Mouse (Mus musculus) hindbrain, embryonic 13.5 days (tissue): ENCODE measurements around the gene Cfap54. TPM values are rescaled to one million over a fixed set of nuclear protein-coding genes. Genes with fewer than 3 reads are reported as not detected.

Experiments
- ATAC-seq: fragments of 200-750 bp; cut with Nextera tagmentation; 2 replicates; pipeline ENCODE4 v1.8.0; 2017; ENCODE audit warnings: moderate TSS enrichment; ENCODE audit not compliant: low FRiP score
- H3K27ac ChIP-seq: fragments of 300-500 bp; sonication (generic); 2 replicates; pipeline ENCODE4 v1.5.1; 2015; ENCODE audit warnings: inconsistent platforms, mild to moderate bottlenecking, moderate library complexity
- H3K27me3 ChIP-seq: fragments of 300-500 bp; sonication (generic); 2 replicates; pipeline ENCODE4 v1.6.1; 2015; ENCODE audit warnings: mild to moderate bottlenecking, inconsistent platforms
- H3K36me3 ChIP-seq: fragments of 300-500 bp; sonication (generic); 2 replicates; pipeline ENCODE4 v1.6.1; 2015; ENCODE audit warnings: mild to moderate bottlenecking, inconsistent platforms
- H3K4me1 ChIP-seq: fragments of 300-500 bp; sonication (generic); replicated peaks from 2 replicates; pipeline ENCODE4 v1.6.1; 2015; ENCODE audit warnings: inconsistent platforms
- H3K4me2 ChIP-seq: fragments of 300-500 bp; sonication (generic); 2 replicates; pipeline ENCODE4 v1.6.1; 2015; ENCODE audit warnings: inconsistent platforms, mild to moderate bottlenecking, moderate library complexity
- H3K4me3 ChIP-seq: fragments of 300-500 bp; sonication (generic); 2 replicates; pipeline ENCODE4 v1.5.1; 2015; ENCODE audit warnings: mild to moderate bottlenecking, inconsistent platforms
- H3K9ac ChIP-seq: fragments of 300-500 bp; sonication (generic); 2 replicates; pipeline ENCODE4 v1.6.1; 2015; ENCODE audit warnings: mild to moderate bottlenecking, inconsistent platforms
- H3K9me3 ChIP-seq: fragments of 300-500 bp; sonication (generic); 2 replicates; pipeline ENCODE4 v1.6.1; 2016; ENCODE audit warnings: inconsistent platforms
- WGBS: fragments of 180-500 bp; shearing (Covaris S2); methylation state at CpG from one replicate; pipeline ENCODE4 v1.1.7; 2015; 5-methylcytosine and 5-hydroxymethylcytosine counted together
- polyA plus RNA-seq: library from polyadenylated mRNA; unstranded; fragments of >200 nt; fragmentation: Nextera tagmentation; extraction: Ambion mirVana; gene quantifications from 2 replicates; pipeline ENCODE4 v1.2.1, GENCODE M21; 2015

The Cfap54 gene
- polyA plus RNA-seq, 1 experiment from 2014 or later, result 3.6 TPM

GRCm38 (mm10) chr10:92790247-92790646 lies 291.2 kb downstream of the Cfap54 start:
- H3K9ac ChIP-seq, result no peak overlapping the region
- no peak for ATAC-seq
- no peaks in the 10 kb centered on the region for H3K9me3 ChIP-seq
- H3K36me3 ChIP-seq, result no peaks in the 10 kb centered on the region
- WGBS, result 11% methylated on average over 2 of the region's 2 CpGs
- H3K4me2 ChIP-seq, result no peak overlapping the region
- H3K27ac ChIP-seq, result no peak overlapping the region
- no peaks in the 10 kb centered on the region for H3K27me3 ChIP-seq
- no peak overlapping the region for H3K4me3 ChIP-seq
- H3K4me1 ChIP-seq, result peaks cover 24% of the 10 kb centered on the region; the same call in 1 of the 2 replicates

DNA sequence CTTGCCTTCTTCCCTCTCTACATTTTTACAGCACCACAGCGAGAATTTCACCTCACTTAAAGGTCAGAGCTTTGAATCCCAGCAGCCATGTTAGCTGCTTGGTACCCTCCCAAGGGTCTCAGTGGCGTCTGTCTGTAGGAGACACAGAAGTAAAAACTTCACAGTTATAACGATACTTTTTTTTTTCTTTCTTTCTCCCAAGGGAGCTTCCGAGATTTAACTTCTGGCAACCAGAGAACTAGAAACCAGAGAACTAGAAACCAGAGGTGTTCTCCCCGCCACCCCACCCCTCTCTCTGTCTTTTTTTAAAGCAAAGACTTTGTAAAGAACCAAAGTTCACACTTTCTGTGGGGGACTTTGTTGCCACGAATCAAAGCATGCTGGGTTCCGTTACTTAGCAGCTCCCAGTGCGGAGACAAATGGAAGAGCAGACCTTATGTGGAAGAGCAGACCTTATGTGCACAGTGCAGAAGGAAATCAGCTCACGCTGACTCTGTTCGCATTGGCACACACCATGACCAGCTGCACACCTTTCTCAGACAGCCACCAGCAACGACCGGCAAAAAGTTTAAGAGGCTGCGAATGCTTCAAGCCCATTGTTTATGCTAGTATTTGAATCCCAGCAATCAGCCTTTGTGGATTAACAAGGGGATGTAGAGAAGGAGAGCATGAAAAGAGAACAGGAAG lies 292.9 kb downstream of the Cfap54 start:
- Histone ChIP-seq H3K4me3 (no peak overlapping the region), H3K9ac (no peak overlapping the region), H3K4me2 (no peak overlapping the region), H3K36me3 (no peaks in the 10 kb centered on the region), H3K9me3 (no peaks in the 10 kb centered on the region), H3K4me1 (peaks cover 24% of the 10 kb centered on the region; the same call in 1 of the 2 replicates), H3K27ac (no peak overlapping the region; the same call in 1 of the 2 replicates), H3K27me3 (no peaks in the 10 kb centered on the region)
- no peak for ATAC-seq
- WGBS, result 68% methylated on average over 13 of the region's 13 CpGs

DNA sequence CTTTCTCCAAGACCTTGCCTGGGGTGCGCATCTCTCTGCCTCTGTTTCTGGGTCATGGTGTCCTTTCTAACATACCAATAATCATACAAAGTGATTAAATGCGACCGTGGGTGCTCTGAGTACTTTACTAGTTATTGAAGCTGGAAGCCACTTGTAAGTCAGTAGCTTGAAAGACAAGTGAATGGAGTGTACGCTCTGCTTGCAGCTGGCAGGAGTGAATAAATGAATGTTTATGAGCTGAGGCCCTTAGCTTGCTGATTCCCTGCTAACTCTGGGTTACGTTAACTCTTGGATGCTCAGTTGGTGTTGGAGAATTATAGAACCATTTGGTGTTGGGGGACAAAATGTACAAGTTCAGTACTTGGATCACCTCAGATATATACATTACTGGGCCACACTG lies 298.7 kb downstream of the Cfap54 start:
- H3K4me2 ChIP-seq, result no peak overlapping the region
- no peaks in the 10 kb centered on the region for H3K27me3 ChIP-seq
- no peaks in the 10 kb centered on the region for H3K4me1 ChIP-seq
- H3K9me3 ChIP-seq, result no peaks in the 10 kb centered on the region
- H3K27ac ChIP-seq, result no peak overlapping the region
- WGBS, result 49% methylated on average over 5 of the region's 5 CpGs
- H3K4me3 ChIP-seq, result no peak overlapping the region
- ATAC-seq, result no peak
- no peak overlapping the region for H3K9ac ChIP-seq
- H3K36me3 ChIP-seq, result no peaks in the 10 kb centered on the region

- Histone ChIP-seq H3K4me1 (0 out of 2 replicates have a peak, but pooled peaks cover 4% of the 10 kb centered on the region), H3K4me2 (no peak overlapping the region), H3K9me3 (0 out of 2 replicates have a peak, but pooled peaks cover 4% of the 10 kb centered on the region), H3K4me3 (no peak overlapping the region), H3K27ac (no peak overlapping the region), H3K27me3 (no peaks in the 10 kb centered on the region), H3K36me3 (no peaks in the 10 kb centered on the region), H3K9ac (no peak overlapping the region)
- 0 out of 2 replicates have a peak, but pooled peaks have one; percentile 39 for ATAC-seq
- 62% methylated on average over 5 of the region's 5 CpGs for WGBS
These were observed 327.1 kb downstream of the Cfap54 start for GRCm38 (mm10) chr10:92754359-92754758.

- Histone ChIP-seq H3K4me2 (no peak overlapping the region), H3K36me3 (no peaks in the 10 kb centered on the region), H3K4me1 (no peaks in the 10 kb centered on the region), H3K9me3 (no peaks in the 10 kb centered on the region), H3K27ac (no peak overlapping the region), H3K27me3 (no peaks in the 10 kb centered on the region), H3K9ac (no peak overlapping the region), H3K4me3 (no peak overlapping the region)
- 91% methylated on average over 3 of the region's 3 CpGs for WGBS
- ATAC-seq, result no peak
These were observed 351.1 kb downstream of the Cfap54 start for GRCm38 (mm10) chr10:92730339-92730738.

DNA sequence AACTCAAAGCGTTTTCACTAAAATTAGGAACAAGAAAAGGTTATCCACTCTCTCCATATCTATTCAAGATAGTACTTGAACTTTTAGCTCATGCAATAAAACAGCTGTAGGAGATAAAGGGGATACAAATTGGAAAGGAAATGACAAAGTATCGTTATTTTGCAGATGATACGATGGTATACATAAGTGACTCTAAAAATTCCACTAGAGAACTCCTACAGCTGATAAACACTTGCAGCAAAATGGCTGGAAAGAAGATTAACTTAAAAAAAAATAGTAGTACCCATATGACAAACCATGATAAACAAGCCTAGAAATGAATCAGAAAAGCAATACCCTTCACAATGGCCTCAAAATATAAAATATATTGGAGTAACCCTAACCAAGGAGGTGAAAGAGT lies 352.7 kb downstream of the Cfap54 start:
- Histone ChIP-seq H3K9me3 (no peaks in the 10 kb centered on the region), H3K4me1 (no peaks in the 10 kb centered on the region), H3K27me3 (no peaks in the 10 kb centered on the region), H3K4me3 (no peak overlapping the region), H3K27ac (no peak overlapping the region), H3K36me3 (no peaks in the 10 kb centered on the region), H3K9ac (no peak overlapping the region), H3K4me2 (no peak overlapping the region)
- ATAC-seq, result no peak
- WGBS, result 90% methylated on average over 3 of the region's 3 CpGs

Other genes with a start within 250 kb of the Cfap54 start
- 40.6 and 47.8 TPM in 2 replicates for gene Cdk17, start 79.3 kb upstream of the Cfap54 start, polyA plus RNA-seq
- gene Elk3, start 229.5 kb upstream of the Cfap54 start, polyA plus RNA-seq, result 10.4 and 13.0 TPM in 2 replicates